Comparison of ENCODE assay signal across 9 mouse cellular contexts in the genomic region with DNA sequence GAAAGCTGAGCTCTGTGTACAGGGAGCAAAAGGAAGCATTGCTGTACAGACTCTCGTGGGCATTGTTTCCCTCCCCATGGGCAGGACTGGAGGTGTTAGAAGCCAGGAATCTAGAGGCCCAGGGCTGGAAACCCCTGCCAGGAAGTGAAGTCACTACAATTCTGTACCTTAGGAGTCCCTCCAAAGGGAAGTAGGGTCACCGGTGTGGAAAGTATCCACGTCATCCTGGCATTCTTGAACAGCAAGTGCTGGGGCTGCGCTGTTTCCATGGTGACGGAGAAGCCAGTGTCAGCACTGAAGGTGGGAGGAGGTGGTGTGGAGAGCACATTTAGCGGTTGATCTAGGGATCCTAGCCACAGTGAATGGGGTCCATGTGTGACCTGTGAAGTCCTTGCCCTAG.
DNase-seq lines count a peak whose midpoint lies in the region; ATAC-seq and TF ChIP-seq lines count a peak whose summit lies in the region.
"Had no signal": no experiment of that assay in that cellular context is flagged by ENCODE, and none has a peak within 500 bp of the region (broad histone marks: within the 10 kb centered on the region; RNA-seq: fewer than 3 reads in every experiment).

No protein-coding gene starts in this region.

- no peaks in the 10 kb centered on the region for H3K36me3 ChIP-seq in lung, postnatal 0 days (ENCODE audit: insufficient read depth, low read length)

- no peak overlapping the region for H3K4me3 ChIP-seq in lung, postnatal 0 days (ENCODE audit: low read depth, low read length)
- H3K4me3 ChIP-seq in lung, adult 2 months (replicated peaks; ENCODE audit: extremely low read depth, low read depth, low read length), result no peak overlapping the region
- H3K4me3 ChIP-seq: heart, adult 2 months had no signal

- H3K4me2 ChIP-seq in lung, postnatal 0 days (replicated peaks; ENCODE audit: low read depth, low read length), result no peak overlapping the region

- H3K27ac ChIP-seq in lung, postnatal 0 days (ENCODE audit: low read length), result no peak overlapping the region
- H3K27ac ChIP-seq: heart, adult 2 months had no signal

- no peaks in the 10 kb centered on the region for H3K27me3 ChIP-seq in lung, postnatal 0 days (replicated peaks; ENCODE audit: insufficient read depth, low read length)

- no peaks in the 10 kb centered on the region for H3K9me3 ChIP-seq in lung, postnatal 0 days (ENCODE audit: low read length)

- peak; percentile 45 for DNase-seq in lung, postnatal 0 days (ENCODE audit: low spot score)
- no peak for DNase-seq in lung, adult 2 months
- DNase-seq in frontal cortex, postnatal 14 days (ENCODE audit: low spot score in 2 of 2), result peak; percentile 45 to 46
- DNase-seq in layer of hippocampus, adult 9-11 months, result peak; percentile 64
- peak; percentile 81 for DNase-seq in right cerebral cortex, adult 18-20 months
- no peak for DNase-seq in yolk sac, embryonic 10.5 days (ENCODE audit: low spot score)

- no peak for TF ChIP-seq POLR2A in lung, adult 2 months (IDR thresholded peaks at IDR 0.05; ENCODE audit: borderline replicate concordance, extremely low read depth, low read depth, low read length)

- H3K9ac ChIP-seq in lung, postnatal 0 days (replicated peaks; ENCODE audit: low read depth), result no peak overlapping the region

- no peak for TF ChIP-seq EP300 in lung, postnatal 0 days (IDR thresholded peaks at IDR 0.05)

- 21% methylated on average over 6 of the region's 6 CpGs for whole genome bisulfite sequencing in lung, postnatal 0 days
- WGBS in lung, adult 2 months, result 23% methylated on average over 6 of the region's 6 CpGs

- no peak for TF ChIP-seq CTCF in lung, postnatal 0 days (IDR thresholded peaks at IDR 0.05)
- TF ChIP-seq CTCF in lung, adult 2 months (IDR thresholded peaks at IDR 0.05; ENCODE audit: insufficient read depth, low read length), result no peak

- peak; percentile 25 for ATAC-seq in lung, postnatal 0 days
- no peak for ATAC-seq in megakaryocyte, adult 5-6 weeks (ENCODE audit: poor library complexity, severe bottlenecking)
- no peak for ATAC-seq in inflammation-experienced regulatory T-cells, adult 6 months

- no peaks in the 10 kb centered on the region for H3K4me1 ChIP-seq in lung, postnatal 0 days (ENCODE audit: insufficient read depth, low read depth, low read length)
- H3K4me1 ChIP-seq in lung, adult 2 months (ENCODE audit: control insufficient read depth, insufficient read depth, low read length), result no peaks in the 10 kb centered on the region

Comparison
In these comparisons a context has a peak if more than half of its experiments do, and no peak if none do; other contexts are left out.
1. DNase-seq: peak in lung, postnatal 0 days (single experiment), frontal cortex, postnatal 14 days (2 of 2), layer of hippocampus, adult 9-11 months (single experiment) and right cerebral cortex, adult 18-20 months (single experiment); none in lung, adult 2 months (single experiment) and yolk sac, embryonic 10.5 days (single experiment).